Mouse (Mus musculus): Measurements from ENCODE around the gene Tmbim6. TPM values are rescaled to one million over a fixed set of nuclear protein-coding genes. Genes with fewer than 3 reads are reported as not detected.
A peak's percentile ranks its signal among the peaks of the same experiment; 100 is the strongest.

Gene Tmbim6
- polyA plus RNA-seq (2015; fragmentation: Nextera tagmentation; extraction: Ambion mirVana) = 726 and 829 TPM in 2 replicates

DNA sequence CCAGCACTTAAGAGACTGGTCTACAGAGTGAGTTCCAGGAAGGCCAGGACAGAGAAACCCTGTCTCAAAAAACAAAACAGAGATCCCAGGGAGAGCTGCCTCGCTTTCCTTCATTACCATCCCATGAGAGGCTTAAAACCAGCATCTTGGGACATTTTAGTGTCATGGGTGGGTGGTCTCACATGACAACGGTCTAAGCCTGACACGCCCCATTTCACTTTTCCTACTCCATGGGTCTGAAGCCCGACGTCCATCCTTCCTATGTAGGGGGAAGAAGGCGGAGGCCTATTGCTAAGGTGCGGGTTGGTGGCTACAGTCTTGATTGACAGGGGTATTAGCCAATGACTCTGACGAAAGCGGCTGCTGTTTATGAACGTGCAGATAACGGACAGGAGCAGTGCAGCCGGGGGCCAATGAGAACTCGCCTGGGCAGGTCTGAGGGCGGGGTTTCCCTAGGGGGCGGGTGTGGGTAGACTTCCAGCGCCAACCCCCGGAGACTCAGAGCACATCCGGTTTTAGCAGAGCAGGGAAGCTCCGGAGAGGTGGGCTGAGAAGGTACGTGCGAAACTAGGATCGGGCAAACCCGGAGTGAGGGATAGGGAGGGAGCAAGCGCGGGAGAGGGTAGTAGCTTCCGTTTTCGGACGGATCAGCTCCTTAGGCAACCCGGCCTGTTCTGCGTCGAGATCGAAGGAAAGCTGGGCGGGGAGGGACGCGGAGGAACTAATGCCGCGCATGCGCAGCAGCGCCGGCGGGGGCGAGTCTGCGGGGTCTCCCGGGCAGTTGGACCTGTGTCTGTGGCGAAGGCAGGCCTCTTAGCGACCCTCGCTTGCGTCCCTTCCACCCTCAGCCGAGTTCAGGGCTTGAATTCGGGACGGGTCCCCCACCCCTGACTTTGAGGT, at the start of gene Tmbim6:
TSS of gene Tmbim6 (plus strand) at position 397 of the 900 bp plus-strand sequence.
- WGBS = under 1% methylated on average over 46 of the region's 51 CpGs
- peak within 1 kb of the TSS; percentile 98 for H3K27ac ChIP-seq (ENCODE audit: low read length)
- peak; percentile 96 for ATAC-seq
- H3K9me3 ChIP-seq (ENCODE audit: control insufficient read depth, low read length) = no peaks in the 10 kb centered on the region
- no peaks in the 10 kb centered on the region for H3K27me3 ChIP-seq (replicated peaks; ENCODE audit: control insufficient read depth, insufficient read depth, low read length)
- peak within 1 kb of the TSS; percentile 80 for H3K4me3 ChIP-seq (ENCODE audit: low read length)
- no peaks in the 10 kb centered on the region for H3K36me3 ChIP-seq (ENCODE audit: control insufficient read depth, insufficient read depth, low read length)
- H3K4me2 ChIP-seq (ENCODE audit: low read depth, low read length) = peak within 1 kb of the TSS; percentile 74
- H3K4me1 ChIP-seq (ENCODE audit: control insufficient read depth, insufficient read depth, low read length) = peaks cover 32% of the 10 kb centered on the region
- H3K9ac ChIP-seq (ENCODE audit: low read depth, low read length) = peak within 1 kb of the TSS; percentile 94

DNA sequence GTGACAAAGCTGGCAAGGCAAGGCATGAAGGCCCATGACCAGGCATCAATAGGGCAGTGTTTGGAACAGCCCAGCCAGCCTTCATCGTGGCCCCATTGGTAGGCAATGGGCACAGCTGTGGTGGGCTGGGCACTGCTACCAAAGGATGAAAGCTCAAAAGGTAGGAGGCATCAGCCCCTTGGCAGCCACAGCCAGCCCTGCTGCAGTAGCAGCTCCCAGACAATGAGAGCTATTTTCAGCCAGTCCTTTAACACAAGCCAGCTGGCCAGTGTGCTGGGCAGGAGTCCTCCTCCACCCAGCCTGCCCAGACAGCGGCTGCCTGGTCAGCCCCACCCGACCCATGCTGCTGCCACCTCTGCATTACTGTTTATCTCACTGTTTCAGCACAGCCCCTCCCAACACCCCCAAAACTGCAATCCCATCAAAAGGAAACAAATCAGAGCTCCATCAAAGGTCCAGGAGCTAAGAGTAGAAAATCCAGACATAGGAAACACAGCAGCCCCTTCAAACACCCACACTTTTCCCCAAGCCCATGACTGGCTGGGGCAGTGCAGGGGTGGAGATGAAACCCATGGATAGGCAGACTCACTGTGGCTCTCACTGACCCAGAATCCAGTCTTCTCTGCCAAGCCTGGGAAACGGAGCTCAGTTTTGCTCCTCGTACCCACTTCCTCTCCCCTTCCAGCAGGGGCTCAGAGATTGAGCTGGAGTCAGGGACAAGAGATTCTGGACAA, 49.1 kb upstream of the Tmbim6 start:
- H3K9ac ChIP-seq (ENCODE audit: low read depth, low read length) = peak overlapping the region; percentile 27
- WGBS = 32% methylated on average over 5 of the region's 5 CpGs
- no peaks in the 10 kb centered on the region for H3K9me3 ChIP-seq (ENCODE audit: control insufficient read depth, low read length)
- no peak overlapping the region for H3K4me3 ChIP-seq (ENCODE audit: low read length)
- peaks cover 34% of the 10 kb centered on the region for H3K4me1 ChIP-seq (ENCODE audit: control insufficient read depth, insufficient read depth, low read length)
- no peak overlapping the region for H3K4me2 ChIP-seq (ENCODE audit: low read depth, low read length)
- H3K27me3 ChIP-seq (replicated peaks; ENCODE audit: control insufficient read depth, insufficient read depth, low read length) = no peaks in the 10 kb centered on the region
- ATAC-seq = peak; percentile 49; the same call in 1 of the 2 replicates
- no peaks in the 10 kb centered on the region for H3K36me3 ChIP-seq (ENCODE audit: control insufficient read depth, insufficient read depth, low read length)
- peak overlapping the region; percentile 68 for H3K27ac ChIP-seq (ENCODE audit: low read length)

DNA sequence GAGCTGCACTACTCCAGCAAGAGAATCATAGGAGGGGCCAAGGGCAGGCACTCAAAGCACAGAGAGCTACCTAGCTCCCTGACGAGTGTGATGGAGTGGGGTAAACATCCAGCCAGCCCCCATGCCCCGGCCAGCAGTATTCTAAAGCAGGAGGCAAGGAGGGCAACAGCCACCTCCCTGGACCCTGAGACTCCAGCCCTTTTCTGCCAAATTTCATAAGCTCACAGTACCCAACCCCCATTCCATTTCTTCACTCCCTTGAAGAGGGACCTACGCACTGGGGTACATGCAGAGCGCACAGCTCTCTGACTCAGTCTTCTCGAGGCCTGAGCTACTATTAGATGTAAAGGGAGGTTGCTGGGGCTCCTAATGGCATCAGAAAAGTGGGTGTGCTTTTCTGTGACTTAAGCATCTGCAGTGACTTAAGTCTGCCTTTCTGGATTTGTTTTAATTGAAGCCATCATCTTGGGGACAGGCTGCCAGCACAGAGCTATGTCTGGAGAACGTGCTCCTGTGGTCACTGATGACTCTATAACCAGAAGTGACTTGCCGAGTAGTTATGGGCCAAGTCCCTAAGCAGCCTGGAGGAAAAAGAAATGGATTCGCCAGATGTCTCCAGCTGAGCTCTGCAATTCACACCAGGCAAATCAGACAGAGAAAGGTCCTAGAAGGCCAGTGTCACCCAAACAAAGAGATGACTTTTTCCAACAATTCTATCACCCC, 48.4 kb upstream of the Tmbim6 start:
- Histone ChIP-seq H3K4me3 (ENCODE audit: low read length) (no peak overlapping the region), H3K4me1 (ENCODE audit: control insufficient read depth, insufficient read depth, low read length) (peaks cover 34% of the 10 kb centered on the region), H3K9ac (ENCODE audit: low read depth, low read length) (peak overlapping the region; percentile 27; the same call in 1 of the 2 replicates), H3K9me3 (ENCODE audit: control insufficient read depth, low read length) (no peaks in the 10 kb centered on the region), H3K4me2 (ENCODE audit: low read depth, low read length) (no peak overlapping the region), H3K27ac (ENCODE audit: low read length) (peak overlapping the region; percentile 68), H3K36me3 (ENCODE audit: control insufficient read depth, insufficient read depth, low read length) (no peaks in the 10 kb centered on the region), H3K27me3 (replicated peaks; ENCODE audit: control insufficient read depth, insufficient read depth, low read length) (no peaks in the 10 kb centered on the region)
- WGBS = 52% methylated on average over 8 of the region's 8 CpGs
- ATAC-seq = no peak

DNA sequence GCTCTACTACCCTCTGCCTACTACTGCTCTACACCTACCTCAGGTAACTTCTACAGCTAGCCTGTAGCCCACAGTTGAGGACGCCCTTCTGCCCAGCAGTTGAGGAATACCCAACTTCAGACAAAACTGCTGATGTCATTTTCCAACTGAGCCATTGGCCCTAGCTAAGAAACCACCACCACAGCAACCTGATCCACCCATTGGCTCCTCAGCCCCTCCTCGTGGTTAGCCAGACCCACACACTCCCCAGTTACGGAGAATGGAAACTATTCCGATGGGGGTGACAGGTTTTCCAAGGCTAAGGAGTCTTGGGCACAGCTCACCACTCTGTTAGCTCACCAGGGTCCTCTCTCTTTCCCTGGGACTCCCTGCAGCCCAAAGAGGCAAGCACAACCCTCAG, 47.7 kb upstream of the Tmbim6 start:
- Histone ChIP-seq H3K27me3 (replicated peaks; ENCODE audit: control insufficient read depth, insufficient read depth, low read length) (no peaks in the 10 kb centered on the region), H3K4me3 (ENCODE audit: low read length) (no peak overlapping the region), H3K36me3 (ENCODE audit: control insufficient read depth, insufficient read depth, low read length) (no peaks in the 10 kb centered on the region), H3K4me1 (ENCODE audit: control insufficient read depth, insufficient read depth, low read length) (peaks cover 30% of the 10 kb centered on the region), H3K9me3 (ENCODE audit: control insufficient read depth, low read length) (no peaks in the 10 kb centered on the region), H3K9ac (ENCODE audit: low read depth, low read length) (no peak overlapping the region), H3K27ac (ENCODE audit: low read length) (no peak overlapping the region), H3K4me2 (ENCODE audit: low read depth, low read length) (no peak overlapping the region)
- no peak for ATAC-seq
- 61% methylated on average over 4 of the region's 4 CpGs for WGBS

DNA sequence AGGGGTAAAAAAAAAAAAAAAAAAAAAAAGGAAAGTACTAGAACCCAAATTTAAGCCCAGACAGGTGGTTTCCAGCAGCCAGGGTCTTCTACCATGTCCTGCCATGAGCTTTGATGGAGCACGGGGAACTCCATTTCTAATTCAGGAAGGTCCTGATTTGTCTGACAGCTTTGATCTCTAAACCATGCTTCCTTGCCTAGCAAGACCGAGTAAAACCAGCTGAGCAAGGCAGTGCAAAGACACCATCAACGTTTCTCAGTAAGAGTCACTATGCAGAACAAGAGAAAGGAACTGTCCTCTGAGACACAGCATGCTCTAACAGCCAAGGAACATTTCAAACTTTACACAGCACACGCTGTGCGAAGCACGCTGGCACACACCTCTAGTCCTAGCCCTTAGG, 41.1 kb upstream of the Tmbim6 start:
- H3K9ac ChIP-seq (ENCODE audit: low read depth, low read length) = no peak overlapping the region
- 80% methylated on average over 6 of the region's 6 CpGs for WGBS
- no peak overlapping the region for H3K27ac ChIP-seq (ENCODE audit: low read length)
- H3K27me3 ChIP-seq (replicated peaks; ENCODE audit: control insufficient read depth, insufficient read depth, low read length) = no peaks in the 10 kb centered on the region
- no peak overlapping the region for H3K4me3 ChIP-seq (ENCODE audit: low read length)
- H3K4me2 ChIP-seq (ENCODE audit: low read depth, low read length) = no peak overlapping the region
- no peaks in the 10 kb centered on the region for H3K9me3 ChIP-seq (ENCODE audit: control insufficient read depth, low read length)
- H3K36me3 ChIP-seq (ENCODE audit: control insufficient read depth, insufficient read depth, low read length) = no peaks in the 10 kb centered on the region
- no peak for ATAC-seq
- H3K4me1 ChIP-seq (ENCODE audit: control insufficient read depth, insufficient read depth, low read length) = peaks cover 2% of the 10 kb centered on the region; the same call in 1 of the 2 replicates

DNA sequence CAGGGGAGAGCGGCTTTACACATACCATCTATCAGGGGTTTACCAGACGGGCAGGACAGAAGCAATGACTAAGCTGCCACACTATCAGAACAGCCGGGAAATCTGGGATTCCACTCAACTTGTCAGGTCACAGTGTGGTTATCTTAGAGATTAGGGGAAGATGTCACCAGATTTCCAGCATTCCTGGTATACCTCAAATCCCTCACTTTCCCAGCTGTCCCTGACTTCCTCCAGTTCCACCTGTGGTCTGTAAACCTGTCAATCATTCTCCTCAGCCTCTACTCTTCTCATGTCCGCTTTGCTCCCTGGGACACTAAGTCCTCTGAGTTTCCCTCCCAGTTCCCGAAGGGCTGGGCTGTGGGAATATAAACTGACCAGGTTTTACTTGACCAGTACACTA, 40.4 kb upstream of the Tmbim6 start:
- Histone ChIP-seq H3K36me3 (ENCODE audit: control insufficient read depth, insufficient read depth, low read length) (no peaks in the 10 kb centered on the region), H3K4me2 (ENCODE audit: low read depth, low read length) (no peak overlapping the region), H3K9ac (ENCODE audit: low read depth, low read length) (no peak overlapping the region), H3K4me3 (ENCODE audit: low read length) (no peak overlapping the region), H3K9me3 (ENCODE audit: control insufficient read depth, low read length) (no peaks in the 10 kb centered on the region), H3K4me1 (ENCODE audit: control insufficient read depth, insufficient read depth, low read length) (0 out of 2 replicates have a peak, but pooled peaks cover 2% of the 10 kb centered on the region), H3K27ac (ENCODE audit: low read length) (no peak overlapping the region), H3K27me3 (replicated peaks; ENCODE audit: control insufficient read depth, insufficient read depth, low read length) (no peaks in the 10 kb centered on the region)
- no peak for ATAC-seq
- WGBS = 67% methylated on average over 5 of the region's 5 CpGs

DNA sequence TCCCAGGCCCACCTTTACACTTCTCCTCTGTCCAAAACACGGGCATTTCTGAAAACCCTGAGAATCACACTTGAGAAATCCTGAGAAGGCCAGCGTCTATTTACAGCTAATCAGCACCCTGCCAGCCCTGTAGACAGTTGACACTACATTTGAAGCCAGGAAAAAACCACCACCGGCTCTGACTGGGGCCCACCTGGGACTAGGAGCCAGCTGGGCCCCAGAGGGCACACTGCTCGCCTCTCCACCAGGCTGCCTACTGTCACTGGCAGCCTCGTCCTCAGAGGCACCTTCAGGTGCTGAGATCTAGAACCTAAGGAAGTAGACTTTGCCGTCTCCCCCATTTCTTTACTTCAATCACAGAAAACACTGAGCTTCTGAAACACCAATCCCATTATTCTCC, 37.0 kb upstream of the Tmbim6 start:
- H3K27ac ChIP-seq (ENCODE audit: low read length) = no peak overlapping the region
- no peaks in the 10 kb centered on the region for H3K27me3 ChIP-seq (replicated peaks; ENCODE audit: control insufficient read depth, insufficient read depth, low read length)
- ATAC-seq = no peak
- no peaks in the 10 kb centered on the region for H3K4me1 ChIP-seq (ENCODE audit: control insufficient read depth, insufficient read depth, low read length)
- no peak overlapping the region for H3K9ac ChIP-seq (ENCODE audit: low read depth, low read length)
- no peak overlapping the region for H3K4me2 ChIP-seq (ENCODE audit: low read depth, low read length)
- no peak overlapping the region for H3K4me3 ChIP-seq (ENCODE audit: low read length)
- H3K36me3 ChIP-seq (ENCODE audit: control insufficient read depth, insufficient read depth, low read length) = no peaks in the 10 kb centered on the region
- WGBS = 76% methylated on average over 6 of the region's 6 CpGs
- no peaks in the 10 kb centered on the region for H3K9me3 ChIP-seq (ENCODE audit: control insufficient read depth, low read length)

DNA sequence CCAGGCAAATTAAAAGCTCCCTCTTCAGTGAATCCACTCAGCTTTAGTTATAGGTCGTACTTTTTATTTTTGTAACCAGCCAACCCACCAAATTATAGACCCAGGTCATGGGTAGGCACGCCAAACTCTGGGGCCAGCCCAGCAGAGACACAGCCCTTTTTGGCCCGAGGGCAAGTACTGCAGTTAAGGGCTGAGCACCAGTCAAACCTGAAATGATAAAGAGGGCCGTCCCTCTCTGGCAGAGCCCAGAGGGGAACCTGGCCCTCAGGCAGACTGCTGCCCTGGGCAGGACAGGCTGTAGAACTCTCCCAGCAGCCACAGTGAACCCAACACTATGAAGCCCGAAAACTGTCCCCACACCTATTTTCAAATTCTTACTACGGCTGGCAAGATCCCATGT, 36.2 kb upstream of the Tmbim6 start:
- Histone ChIP-seq H3K27ac (ENCODE audit: low read length) (no peak overlapping the region), H3K4me1 (ENCODE audit: control insufficient read depth, insufficient read depth, low read length) (no peaks in the 10 kb centered on the region), H3K4me3 (ENCODE audit: low read length) (no peak overlapping the region), H3K4me2 (ENCODE audit: low read depth, low read length) (no peak overlapping the region), H3K36me3 (ENCODE audit: control insufficient read depth, insufficient read depth, low read length) (no peaks in the 10 kb centered on the region), H3K27me3 (replicated peaks; ENCODE audit: control insufficient read depth, insufficient read depth, low read length) (no peaks in the 10 kb centered on the region), H3K9me3 (ENCODE audit: control insufficient read depth, low read length) (no peaks in the 10 kb centered on the region), H3K9ac (ENCODE audit: low read depth, low read length) (no peak overlapping the region)
- ATAC-seq = no peak
- 70% methylated on average over 6 of the region's 6 CpGs for WGBS

DNA sequence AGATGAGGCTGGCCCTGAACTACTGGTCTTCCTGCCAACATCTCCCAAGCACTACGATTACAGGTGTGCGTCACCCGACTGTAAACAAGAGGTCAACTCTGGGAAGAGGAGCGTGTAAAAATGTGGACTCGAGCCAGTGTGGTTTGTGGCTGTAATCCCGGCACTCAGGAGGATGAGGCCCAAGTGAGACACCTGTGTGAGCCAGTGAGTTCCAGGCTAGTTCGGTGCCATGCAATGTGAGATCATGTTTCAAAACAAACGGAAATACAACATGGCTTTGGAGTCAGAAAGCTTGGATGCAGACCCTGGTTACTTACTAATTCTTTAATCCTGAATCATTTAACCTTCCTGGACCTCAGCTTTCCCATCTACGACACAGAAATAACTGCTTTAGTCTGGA, 33.7 kb upstream of the Tmbim6 start:
- no peak for ATAC-seq
- no peaks in the 10 kb centered on the region for H3K4me1 ChIP-seq (ENCODE audit: control insufficient read depth, insufficient read depth, low read length)
- H3K27me3 ChIP-seq (replicated peaks; ENCODE audit: control insufficient read depth, insufficient read depth, low read length) = no peaks in the 10 kb centered on the region
- no peak overlapping the region for H3K4me2 ChIP-seq (ENCODE audit: low read depth, low read length)
- no peak overlapping the region for H3K4me3 ChIP-seq (ENCODE audit: low read length)
- H3K27ac ChIP-seq (ENCODE audit: low read length) = no peak overlapping the region
- WGBS = 79% methylated on average over 9 of the region's 9 CpGs
- no peaks in the 10 kb centered on the region for H3K36me3 ChIP-seq (ENCODE audit: control insufficient read depth, insufficient read depth, low read length)
- no peaks in the 10 kb centered on the region for H3K9me3 ChIP-seq (ENCODE audit: control insufficient read depth, low read length)
- no peak overlapping the region for H3K9ac ChIP-seq (ENCODE audit: low read depth, low read length)
